Mouse (Mus musculus) retina, adult 2 months (tissue): Measurements from ENCODE around the gene Disc1.

Source experiments
- DNase-seq: peaks from one replicate; pipeline ENCODE4 v3.0.0-alpha.2; 2012; ENCODE audit warnings: low read depth, low spot score

The Disc1 gene

DNA sequence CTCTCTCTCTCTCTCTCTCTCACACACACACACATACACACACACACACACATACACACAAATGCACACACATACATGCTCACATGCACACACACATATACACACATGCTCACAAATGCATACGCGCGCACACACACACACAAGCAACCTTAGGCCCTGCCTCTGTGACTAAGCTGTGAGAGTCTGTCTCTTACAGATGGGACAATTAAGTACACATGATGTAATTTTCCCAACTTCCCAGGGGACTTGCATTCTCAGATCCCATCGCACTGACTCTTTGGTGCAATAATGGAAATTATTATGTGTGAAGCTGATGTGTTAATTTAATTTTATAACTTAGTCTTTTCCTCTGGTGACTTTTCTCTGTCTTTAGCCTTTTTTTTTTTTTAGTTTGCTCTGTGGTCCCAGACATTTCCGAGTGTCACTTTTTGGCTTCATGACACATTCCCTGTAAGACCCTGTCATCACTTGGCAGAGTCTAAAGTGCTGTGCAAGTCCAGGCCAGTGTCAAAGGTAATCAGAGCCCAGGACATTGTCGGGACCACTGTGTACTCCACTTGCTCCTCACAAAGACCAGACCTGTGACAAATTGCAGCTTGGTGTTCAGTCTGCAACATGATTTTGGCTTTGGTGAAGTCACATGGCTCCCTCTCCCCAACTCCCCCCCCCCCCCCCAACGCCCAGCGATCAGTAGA lies 205.0 kb downstream of the Disc1 start:
- DNase-seq, result no peak

DNA sequence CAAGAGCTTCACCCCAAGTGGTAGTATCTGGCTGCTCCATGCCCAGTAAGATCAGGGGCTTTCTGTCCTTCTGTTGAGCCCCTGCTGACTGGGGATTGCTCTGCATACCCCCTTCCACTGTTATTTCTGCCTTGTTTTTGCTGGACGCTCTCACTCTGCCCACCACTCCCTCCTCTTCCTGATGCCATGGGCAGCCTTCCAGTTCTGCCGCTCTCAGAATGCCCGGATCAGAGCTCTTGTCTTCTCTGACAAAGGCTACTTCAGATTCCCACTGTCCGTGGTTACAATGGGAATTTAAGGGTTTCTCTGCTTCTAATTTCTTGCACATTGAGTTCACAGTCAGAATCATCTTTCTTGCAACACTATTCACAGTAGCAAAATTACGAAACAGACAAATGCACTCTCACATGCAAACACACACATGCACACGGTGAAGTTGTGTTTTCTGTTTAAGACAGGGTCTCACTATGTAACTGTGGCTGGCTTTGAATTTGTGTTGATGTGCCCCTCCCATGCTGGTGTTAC lies 214.2 kb downstream of the Disc1 start:
- DNase-seq, result no peak

DNA sequence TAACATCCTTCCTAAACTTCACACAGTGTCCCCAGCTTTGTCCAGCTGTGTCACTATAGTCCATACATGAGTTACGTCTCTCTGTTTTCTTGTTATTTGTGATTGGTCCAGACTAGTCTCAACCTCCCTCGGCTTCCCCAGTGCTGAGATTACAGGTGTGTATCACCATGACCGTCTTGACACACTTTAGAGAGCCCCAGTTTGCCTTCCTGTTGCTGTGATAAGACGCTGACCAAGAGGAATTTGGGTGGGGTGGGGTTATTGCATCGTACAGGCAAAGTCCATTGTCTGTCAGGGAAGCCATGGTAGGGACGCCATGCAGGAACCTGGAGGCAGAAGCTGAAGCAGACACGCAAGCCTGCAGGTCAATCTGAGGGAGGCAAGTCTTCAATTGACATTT lies 216.3 kb downstream of the Disc1 start:
- no peak for DNase-seq

DNA sequence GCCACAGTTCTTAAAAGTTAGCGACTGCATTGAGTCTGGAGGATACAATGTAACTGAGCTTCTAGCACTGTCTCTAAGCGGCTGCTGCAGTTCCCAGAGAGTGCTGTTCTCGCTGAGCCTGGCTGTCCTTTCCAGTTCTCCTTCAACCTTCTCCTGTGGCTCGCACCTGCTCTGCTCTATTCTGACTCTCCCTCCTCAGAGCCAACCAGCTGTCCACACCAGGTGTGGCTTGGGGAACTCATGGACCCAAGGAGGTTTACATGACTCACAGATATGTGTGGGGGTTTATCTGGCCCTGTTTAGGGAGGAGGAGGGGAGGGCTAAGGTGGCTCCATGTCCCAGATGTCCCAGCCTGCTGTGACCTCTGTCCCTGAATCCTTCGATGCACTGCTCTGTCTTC lies 217.4 kb downstream of the Disc1 start:
- DNase-seq, result no peak

DNA sequence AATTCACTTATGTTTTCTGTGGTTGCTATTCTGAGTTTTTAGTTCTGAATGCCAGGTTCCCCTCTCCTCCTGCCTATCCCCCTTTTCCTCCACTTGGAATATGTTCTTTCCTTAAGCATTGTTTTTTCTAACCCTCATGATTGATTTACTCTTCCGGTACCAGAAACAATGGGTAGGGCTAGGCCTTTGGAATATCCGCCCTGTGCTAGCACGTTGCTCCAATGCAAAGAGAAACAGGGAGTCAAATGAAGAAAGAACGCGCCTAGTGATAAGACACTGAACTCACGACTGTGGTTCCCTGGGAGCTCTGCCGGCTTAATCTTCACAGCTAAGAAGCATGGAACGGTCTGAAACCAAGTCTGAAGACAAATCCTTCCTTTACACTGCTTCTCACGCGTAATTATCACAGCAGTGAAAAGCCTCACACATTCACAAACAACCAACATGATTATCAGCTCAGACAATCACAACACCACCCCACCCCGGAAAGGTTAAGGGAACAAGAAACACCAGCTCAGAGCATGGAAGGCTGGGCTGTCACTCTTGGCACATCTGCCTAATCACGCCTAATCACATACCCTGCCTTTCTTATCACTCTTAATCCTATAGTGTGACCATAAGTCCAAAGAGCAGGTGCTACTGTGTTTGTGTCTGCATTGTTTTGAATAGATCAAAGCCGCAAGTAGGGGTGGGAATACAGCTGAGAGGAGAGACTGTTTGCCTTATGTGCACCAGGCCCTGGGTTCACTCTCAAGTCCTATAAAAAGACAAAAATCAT lies 218.3 kb downstream of the Disc1 start:
- DNase-seq, result no peak

DNA sequence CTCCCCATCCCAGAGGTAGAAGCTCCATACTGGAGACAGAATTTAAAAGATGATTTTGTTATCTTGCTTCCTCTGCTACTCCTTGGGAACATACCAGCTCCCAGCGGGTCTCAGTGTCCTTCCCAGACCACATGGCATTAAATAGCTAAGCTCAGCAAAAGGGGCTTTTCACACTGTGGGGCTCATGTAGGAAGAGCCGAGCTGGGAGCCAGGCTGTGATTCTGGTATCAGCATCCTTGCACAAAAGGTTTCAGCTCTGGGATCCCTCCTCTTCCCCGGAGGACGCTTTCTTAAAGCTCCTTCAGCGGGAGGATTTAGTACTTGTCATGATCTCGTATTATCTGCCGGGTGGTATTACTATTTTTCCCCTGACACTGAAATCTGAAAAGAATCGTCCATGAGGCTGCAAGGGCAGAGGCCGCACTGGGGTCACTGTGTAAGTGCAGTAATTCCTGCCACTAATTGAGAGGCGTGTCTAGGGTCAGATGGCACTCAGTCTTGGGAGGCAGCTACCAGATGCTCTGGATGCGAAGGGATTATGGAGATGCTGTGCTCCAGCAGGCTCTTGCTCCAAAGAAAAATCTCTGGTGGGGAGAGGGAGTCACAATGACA lies 223.2 kb downstream of the Disc1 start:
- DNase-seq, result no peak

DNA sequence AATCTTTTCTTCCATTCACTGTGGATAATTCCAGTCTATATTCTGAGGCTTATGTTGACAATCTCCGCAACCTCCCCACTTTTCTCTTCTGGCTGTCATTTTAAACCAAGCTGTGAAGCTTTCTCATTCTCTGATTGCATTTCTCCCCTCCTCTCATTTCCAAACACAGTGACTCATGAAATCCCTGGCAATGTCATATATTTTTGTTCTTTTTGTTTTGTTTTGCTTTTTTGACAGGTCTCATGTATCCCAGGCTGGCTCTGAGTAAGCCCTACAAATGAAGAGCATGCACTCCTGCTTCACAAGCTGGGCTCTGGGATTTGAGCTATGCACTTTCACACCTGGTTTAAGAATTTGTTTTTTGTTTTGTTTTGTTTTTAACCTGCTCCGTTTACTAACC lies 225.2 kb downstream of the Disc1 start:
- no peak for DNase-seq

DNA sequence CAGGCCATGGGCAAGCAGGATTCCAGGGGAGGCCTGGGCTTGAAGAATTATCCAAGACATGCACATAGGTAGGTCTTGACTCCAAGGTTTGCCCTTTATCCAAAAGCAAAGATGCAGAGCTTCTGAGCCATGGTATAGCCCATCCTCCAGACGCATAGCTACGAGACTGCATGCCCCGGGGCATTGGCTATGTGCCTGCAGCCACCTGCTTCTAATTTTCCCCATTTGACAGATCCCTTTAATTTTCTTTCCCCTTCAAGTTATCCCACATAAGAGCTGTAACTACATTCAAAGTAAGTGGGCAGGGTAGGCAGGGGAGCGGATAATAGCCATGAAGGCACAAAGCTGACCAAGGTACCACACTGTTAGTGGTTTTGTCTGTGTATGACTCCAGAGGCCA lies 225.9 kb downstream of the Disc1 start:
- DNase-seq, result no peak

DNA sequence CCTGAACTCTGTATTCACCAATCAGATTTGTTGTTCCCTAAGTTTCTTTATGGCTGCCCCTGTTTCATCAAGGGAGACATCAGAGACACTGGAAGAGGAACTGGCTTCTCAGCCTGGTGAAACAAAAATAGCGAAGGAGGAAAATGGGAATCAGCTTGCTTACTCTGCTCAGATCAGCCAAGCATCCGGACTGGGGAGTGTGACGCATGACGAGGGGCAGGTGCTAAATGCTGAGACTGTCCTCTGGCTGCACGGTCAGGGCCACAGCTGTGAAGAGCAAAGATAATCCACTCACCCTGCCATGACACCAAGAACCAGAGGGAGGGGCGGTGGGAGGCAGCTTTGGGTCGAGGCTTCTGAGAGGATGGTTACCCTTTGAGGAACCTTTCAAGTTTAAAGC lies 228.5 kb downstream of the Disc1 start:
- no peak for DNase-seq

DNA sequence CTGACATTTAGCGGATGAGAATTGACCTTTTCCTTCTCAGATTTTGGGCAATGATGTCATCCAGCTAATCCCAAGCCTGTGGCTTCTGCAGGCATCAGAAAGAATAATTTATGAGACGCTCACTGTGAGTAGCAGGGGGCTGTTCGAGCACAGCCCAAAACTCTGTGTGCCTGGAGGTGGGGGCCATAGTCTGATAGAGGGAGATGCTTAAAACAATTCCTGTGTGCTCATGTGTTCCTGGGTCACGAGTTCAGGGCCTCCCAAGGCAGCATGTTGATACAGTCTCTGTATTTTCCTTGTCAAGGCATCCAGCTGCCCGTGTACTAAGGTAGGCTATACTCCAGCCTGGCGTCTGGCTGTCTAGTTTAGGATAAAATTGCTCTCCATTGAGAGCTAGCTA lies 229.5 kb downstream of the Disc1 start:
- DNase-seq, result no peak

DNA sequence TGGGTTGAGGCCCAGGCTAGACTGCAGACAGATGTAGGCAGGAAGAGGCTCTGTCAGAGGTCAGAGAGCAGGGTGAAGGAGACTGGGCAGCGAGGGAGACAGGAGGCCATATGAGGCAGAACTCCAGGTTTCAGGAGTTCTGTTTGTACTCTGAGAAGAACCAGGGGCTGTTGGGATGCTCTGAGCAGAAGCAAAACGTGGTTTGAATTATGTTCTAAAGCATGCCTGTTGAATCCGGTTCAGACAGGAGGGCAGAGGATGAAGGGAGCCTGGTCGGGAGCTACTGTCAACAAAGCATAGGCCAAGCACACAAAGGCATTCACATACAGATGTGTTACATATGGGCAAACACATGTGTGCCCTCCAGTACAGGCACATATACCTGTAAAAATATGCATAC lies 230.9 kb downstream of the Disc1 start:
- no peak for DNase-seq

DNA sequence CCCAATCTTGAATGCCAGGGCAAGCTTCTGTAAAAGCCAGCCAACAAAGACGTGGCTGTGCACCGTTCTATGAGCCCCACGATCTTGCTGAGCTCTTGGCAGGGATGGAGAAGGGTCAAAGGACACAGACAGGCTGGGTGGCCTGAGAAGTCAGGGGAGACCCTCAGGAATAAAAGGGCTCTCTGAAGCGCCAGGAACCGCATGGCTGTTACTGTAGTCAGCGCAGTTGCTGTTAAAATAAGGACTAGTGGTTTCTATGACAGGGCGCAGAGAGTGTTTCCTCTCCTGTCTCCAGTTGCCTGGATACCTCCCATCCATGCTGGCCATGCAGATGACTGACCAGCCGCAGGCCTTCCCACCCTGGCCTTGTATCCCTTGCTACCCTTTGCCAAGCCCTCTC lies 231.4 kb downstream of the Disc1 start:
- no peak for DNase-seq

DNA sequence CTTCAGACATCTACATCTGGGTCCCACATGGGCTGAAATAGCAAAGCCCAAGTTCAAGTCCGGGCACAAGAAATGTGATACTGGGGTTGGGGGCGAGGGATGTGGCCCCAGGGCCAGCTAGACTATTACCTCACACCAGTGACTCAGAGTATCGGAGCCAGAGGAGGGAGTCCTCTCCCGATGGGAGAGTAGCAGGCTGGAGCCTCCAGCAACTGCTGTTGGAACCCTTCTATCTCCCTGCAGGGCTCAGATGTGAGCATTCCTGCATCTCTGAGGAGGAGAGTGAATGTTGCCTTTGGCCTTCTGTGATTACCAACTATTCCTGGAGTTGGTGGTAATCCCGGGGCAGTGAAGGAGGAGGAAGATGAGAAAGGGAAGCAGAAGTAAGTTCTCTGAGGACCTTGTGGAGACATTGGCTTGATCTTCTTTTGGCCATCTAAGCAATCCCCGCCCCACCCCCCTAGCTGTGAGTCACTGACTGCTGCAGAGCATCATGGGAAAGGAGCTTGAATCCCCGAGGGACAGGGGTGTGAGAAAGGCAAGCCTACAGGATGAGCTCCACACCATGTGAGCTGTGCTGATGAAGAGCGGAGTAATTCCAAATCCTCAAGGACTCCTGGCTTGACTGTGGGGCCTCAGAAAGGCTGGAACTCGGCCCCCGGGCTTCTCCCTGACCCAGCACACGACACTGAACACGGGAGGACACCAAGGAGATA lies 232.1 kb downstream of the Disc1 start:
- DNase-seq, result no peak

DNA sequence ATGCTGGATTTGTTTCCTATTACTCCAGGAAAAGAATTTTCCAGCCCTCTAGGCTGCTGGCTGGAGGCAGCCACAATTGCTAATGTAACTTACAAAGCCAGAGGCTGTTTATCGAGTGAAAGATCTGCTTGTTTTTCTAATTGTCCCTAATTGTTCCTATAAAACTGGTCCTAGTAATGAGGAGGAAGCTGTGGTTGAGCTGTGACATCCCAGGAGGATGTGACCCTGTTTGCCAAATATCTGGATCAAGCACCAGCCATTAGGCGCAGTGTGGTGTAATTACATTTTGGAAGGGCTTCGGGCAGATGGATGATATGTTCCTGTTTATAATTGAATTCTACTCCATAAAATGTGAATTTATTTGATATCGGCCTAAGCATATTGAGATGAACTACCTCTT lies 233.3 kb downstream of the Disc1 start:
- no peak for DNase-seq

DNA sequence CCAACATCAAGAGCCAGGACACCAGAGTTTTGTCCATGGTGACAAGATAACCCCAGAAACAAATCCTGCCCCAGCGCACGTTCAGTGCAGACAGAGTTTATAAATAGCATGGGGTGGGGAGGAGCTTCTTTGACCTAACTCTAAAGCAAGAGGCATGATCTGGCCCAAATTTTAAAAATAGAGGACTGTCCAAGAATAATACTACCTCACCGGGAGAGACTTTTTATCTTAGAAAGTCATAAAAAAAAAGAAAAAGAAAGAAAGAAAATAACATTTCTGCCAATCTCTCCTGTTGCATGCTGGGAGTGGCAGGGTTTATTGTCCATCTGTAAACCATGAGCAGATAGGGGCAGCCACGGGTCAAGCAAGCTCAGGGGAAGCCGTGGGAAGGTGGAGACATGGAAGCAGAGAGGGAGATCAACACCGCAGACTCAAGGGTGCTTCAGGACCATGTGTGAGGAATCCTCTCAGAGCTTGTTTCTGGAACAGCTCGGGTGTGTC lies 233.9 kb downstream of the Disc1 start:
- no peak for DNase-seq

DNA sequence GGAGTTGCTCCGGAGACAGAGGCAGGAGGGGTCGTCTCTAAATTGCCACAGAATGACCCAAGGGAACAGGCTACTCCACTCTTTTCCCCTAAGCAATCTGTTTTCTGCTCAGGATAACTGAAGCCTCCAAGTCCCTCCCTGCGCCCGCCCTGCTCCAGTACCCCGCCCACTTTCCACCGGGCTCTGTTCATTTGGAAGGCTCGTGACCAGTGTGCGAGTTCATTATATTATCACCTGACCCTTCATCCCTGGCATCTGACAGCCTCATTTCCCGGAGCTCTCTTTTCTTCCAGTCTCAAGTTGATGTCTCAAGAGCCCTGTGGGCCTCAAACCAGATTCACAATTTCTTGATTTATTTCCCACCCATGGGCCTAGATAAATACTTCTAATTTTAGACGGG lies 237.5 kb downstream of the Disc1 start:
- DNase-seq, result no peak

DNA sequence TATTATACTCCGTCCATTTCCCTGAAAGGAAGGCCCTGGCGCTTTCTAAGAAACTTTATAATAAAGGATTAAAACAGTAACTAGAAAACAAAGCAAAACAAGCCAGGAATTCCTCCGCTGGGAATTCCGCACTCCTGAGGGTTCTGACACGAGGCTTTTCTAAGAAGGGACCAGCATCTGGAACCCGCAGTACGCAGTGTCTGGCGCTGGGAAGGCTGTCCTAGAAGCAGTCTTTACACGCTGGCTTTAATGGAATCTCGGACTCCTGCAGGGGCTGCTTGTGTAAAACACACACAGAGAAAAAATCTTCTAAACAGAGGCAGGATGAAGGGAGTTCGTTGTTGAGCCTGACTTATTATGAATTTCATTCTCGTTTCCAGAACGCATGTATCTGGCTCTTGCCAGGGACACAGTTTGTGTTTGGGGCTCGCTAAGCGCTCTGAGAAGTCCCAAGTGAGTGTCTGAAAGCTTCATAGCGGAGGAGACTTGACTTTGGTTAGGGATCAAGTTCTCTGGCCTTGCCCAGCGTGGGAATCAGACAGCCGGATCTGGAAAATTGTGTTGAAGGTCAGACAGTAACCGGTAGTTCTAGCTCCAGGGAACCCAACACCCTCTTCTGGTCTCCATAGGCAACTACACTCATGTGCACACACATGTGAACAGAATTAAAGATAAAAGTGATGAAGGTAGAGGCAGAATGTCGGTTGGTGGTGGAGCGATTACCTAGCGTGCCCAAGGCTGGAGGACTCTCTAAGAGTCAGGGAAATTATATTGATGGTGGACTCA lies 238.1 kb downstream of the Disc1 start:
- DNase-seq, result no peak

DNA sequence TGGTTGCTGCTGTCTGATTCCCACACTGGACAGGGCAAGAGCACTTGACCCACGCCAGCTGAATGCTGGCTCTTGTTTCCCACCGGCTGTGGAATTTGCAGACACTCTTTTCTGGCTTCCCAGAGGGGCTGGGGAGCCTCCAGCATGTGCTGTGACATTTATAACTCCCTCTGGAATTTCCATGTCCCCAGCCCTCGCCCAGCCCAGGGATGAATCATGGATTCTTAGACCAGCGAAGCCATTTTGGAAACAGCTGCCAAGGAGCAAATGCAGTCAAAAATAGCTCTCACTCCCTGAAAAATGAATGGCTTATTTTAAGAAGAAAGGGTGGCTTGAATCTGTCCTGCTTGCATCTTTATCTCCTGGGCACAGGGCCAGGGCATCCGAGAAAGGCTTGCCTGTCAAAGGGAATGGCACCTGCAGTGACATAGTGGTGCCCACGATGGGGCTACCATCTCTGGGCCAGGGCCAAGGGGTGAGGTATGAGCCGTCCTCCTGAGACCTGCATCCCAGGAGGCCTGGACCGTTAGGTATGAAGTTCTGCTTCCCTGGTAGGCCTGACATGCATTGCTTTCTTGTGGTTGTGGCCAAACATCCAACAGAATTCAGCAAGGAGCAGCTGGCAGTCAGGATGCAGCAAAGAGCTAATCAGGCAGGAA lies 239.1 kb downstream of the Disc1 start:
- DNase-seq, result no peak

DNA sequence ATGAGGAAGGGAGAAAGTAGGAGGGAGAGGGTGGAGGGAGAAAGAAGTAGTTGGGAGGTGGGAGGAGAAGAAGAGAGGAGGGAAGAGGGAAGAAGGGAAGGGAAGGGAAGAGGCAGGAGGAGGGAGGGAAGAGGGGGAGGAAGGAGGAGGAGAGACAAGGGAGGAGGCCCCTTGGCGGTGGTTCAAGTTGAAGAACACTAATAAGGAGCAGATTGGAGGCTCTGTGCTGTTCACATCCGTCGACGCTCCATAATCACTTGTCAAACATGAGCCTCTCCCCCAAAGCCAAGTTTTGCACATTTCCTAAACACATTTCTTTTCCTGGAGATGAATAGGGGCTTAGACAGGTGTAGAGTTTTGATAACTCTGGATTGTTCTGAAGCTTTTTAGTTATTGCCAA lies 245.3 kb downstream of the Disc1 start:
- no peak for DNase-seq

DNA sequence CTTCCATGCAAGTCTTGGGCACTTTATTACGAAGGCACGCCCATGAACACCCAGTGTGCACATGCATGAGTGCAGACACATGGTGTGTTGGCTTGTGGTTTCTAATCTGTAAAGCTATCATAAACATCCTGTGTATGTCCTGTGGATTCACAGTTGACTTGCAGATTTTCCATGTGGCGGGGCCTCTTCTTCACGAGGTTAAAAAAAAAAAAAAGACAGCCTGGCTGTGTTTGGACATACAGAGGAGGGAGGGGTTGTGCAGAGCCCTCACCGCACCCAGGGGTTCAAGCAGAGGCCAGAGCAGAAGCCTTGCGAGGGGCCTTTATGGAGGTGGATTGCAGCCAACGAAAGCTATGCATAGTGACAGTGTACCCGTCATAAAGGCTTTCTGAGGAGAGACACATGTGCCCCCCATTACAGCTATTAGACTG lies 248.0 kb downstream of the Disc1 start:
- no peak for DNase-seq

DNA sequence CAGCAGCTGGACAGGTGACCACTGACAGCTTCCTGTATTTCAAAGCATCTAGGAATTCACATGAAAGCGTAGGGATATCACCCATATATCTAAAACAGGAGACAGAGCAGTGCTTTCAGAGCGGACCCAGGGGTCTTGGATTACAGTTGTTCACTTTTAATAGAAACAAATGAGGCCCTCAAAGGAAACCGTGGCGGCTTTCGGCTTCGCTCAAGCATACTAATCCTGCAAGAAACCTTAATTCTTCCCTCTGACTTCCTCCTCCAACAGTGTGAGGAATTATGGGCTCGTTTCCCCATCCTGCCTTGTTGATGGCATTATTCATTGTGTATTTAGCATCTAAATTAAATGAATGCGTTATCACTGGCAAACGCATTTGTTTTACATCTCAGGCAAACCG lies 252.7 kb downstream of the Disc1 start:
- DNase-seq, result no peak
